Mouse (Mus musculus): ENCODE data around the gene Arfgap2. TPM values are rescaled to one million over a fixed set of nuclear protein-coding genes. Genes with fewer than 3 reads are reported as not detected.

The Arfgap2 gene
- polyA plus RNA-seq, 1 experiment from 2014 or later = 54.8 TPM

GRCm38 (mm10) chr2:91312578-91313311, 48.0 kb downstream of the Arfgap2 start:
- Histone ChIP-seq H3K36me3 (no peaks in the 10 kb centered on the region), H3K9ac (no peak overlapping the region), H3K4me3 (no peak overlapping the region), H3K27me3 (no peaks in the 10 kb centered on the region), H3K27ac (no peak overlapping the region), H3K4me1 (replicated peaks) (peaks cover 6% of the 10 kb centered on the region; the same call in 1 of the 2 replicates), H3K4me2 (no peak overlapping the region), H3K9me3 (replicated peaks) (no peaks in the 10 kb centered on the region)
- WGBS = 58% methylated on average over 10 of the region's 10 CpGs
- no peak for ATAC-seq (replicated peaks; ENCODE audit: insufficient number of reproducible peaks, insufficient read depth, low FRiP score, low read depth)

- no peak for ATAC-seq (replicated peaks; ENCODE audit: insufficient number of reproducible peaks, insufficient read depth, low FRiP score, low read depth)
- 61% methylated on average over 7 of the region's 7 CpGs for WGBS
- no peak overlapping the region for H3K9ac ChIP-seq
- no peaks in the 10 kb centered on the region for H3K36me3 ChIP-seq
- no peak overlapping the region for H3K27ac ChIP-seq
- no peaks in the 10 kb centered on the region for H3K27me3 ChIP-seq
- H3K4me2 ChIP-seq = no peak overlapping the region
- no peaks in the 10 kb centered on the region for H3K9me3 ChIP-seq (replicated peaks)
- H3K4me3 ChIP-seq = no peak overlapping the region
- H3K4me1 ChIP-seq (replicated peaks) = no peaks in the 10 kb centered on the region
Observed at GRCm38 (mm10) chr2:91314184-91314583, 49.4 kb downstream of the Arfgap2 start.

GRCm38 (mm10) chr2:91320559-91321529, 56.1 kb downstream of the Arfgap2 start:
- WGBS = 69% methylated on average over 10 of the region's 10 CpGs
- Histone ChIP-seq H3K4me1 (replicated peaks) (no peaks in the 10 kb centered on the region), H3K9me3 (replicated peaks) (no peaks in the 10 kb centered on the region), H3K9ac (no peak overlapping the region), H3K27me3 (no peaks in the 10 kb centered on the region), H3K4me2 (no peak overlapping the region), H3K27ac (no peak overlapping the region), H3K36me3 (no peaks in the 10 kb centered on the region), H3K4me3 (no peak overlapping the region)
- no peak for ATAC-seq (replicated peaks; ENCODE audit: insufficient number of reproducible peaks, insufficient read depth, low FRiP score, low read depth)

DNA sequence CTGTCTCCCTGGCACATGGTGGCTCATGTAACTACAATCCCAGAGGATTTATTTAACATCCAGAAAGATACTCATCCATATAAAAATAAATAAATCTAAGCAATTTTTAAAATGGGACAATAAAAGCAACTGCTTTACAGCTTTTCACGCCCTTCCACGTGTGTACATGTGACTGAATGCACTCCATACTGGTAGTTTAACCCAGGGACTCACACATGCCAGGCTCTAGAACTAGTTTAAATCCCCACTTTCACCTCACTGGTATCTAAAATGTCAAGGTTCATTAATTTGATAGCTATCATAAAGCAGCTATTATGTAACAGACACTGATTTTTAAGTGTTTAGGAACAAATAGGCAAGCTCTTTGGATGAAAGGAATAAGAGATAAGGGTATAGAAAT, 57.1 kb downstream of the Arfgap2 start:
- Histone ChIP-seq H3K27ac (no peak overlapping the region), H3K9ac (no peak overlapping the region), H3K4me2 (no peak overlapping the region), H3K27me3 (no peaks in the 10 kb centered on the region), H3K4me3 (no peak overlapping the region), H3K36me3 (no peaks in the 10 kb centered on the region), H3K9me3 (replicated peaks) (no peaks in the 10 kb centered on the region), H3K4me1 (replicated peaks) (no peaks in the 10 kb centered on the region)
- WGBS = 85% methylated on average over 2 of the region's 2 CpGs
- no peak for ATAC-seq (replicated peaks; ENCODE audit: insufficient number of reproducible peaks, insufficient read depth, low FRiP score, low read depth)

- H3K4me2 ChIP-seq = no peak overlapping the region
- 82% methylated on average over 4 of the region's 4 CpGs for WGBS
- no peaks in the 10 kb centered on the region for H3K4me1 ChIP-seq (replicated peaks)
- H3K4me3 ChIP-seq = no peak overlapping the region
- no peak overlapping the region for H3K9ac ChIP-seq
- H3K27me3 ChIP-seq = no peaks in the 10 kb centered on the region
- ATAC-seq (replicated peaks; ENCODE audit: insufficient number of reproducible peaks, insufficient read depth, low FRiP score, low read depth) = no peak
- no peaks in the 10 kb centered on the region for H3K36me3 ChIP-seq
- no peaks in the 10 kb centered on the region for H3K9me3 ChIP-seq (replicated peaks)
- no peak overlapping the region for H3K27ac ChIP-seq
Observed at GRCm38 (mm10) chr2:91322490-91322889, 57.7 kb downstream of the Arfgap2 start.

DNA sequence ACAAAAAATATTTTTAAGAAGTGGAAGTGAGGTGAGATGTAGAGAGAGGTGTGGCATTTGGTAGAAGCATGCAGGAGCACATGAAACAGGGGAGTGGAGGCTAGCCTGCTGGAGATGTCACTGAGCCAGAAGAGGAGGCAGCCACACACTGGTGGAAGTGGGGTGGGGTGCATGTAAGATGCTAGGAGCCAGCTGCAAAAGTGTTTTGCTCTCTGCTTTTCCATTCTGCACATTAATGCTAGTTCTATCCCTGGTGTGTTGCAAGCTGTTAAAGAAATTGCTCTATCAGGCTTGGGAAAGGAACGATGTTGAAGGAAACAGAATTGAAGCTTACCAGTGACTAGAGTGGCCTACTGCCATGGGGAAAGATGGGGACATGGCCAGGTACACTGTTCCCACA, 59.6 kb downstream of the Arfgap2 start:
- no peak overlapping the region for H3K9ac ChIP-seq
- ATAC-seq (replicated peaks; ENCODE audit: insufficient number of reproducible peaks, insufficient read depth, low FRiP score, low read depth) = no peak

GRCm38 (mm10) chr2:91324761-91325421, 60.1 kb downstream of the Arfgap2 start:
- Histone ChIP-seq H3K27me3 (no peaks in the 10 kb centered on the region), H3K27ac (no peak overlapping the region), H3K36me3 (no peaks in the 10 kb centered on the region), H3K9me3 (replicated peaks) (no peaks in the 10 kb centered on the region), H3K4me2 (no peak overlapping the region), H3K9ac (no peak overlapping the region), H3K4me3 (no peak overlapping the region), H3K4me1 (replicated peaks) (no peaks in the 10 kb centered on the region)
- 51% methylated on average over 15 of the region's 15 CpGs for WGBS
- no peak for ATAC-seq (replicated peaks; ENCODE audit: insufficient number of reproducible peaks, insufficient read depth, low FRiP score, low read depth)

More for the DNA sequence above, 59.6 kb downstream of the Arfgap2 start:
- no peak overlapping the region for H3K4me3 ChIP-seq
- no peak overlapping the region for H3K4me2 ChIP-seq
- WGBS = 80% methylated on average over 1 of the region's 1 CpGs
- H3K27ac ChIP-seq = no peak overlapping the region
- H3K9me3 ChIP-seq (replicated peaks) = no peaks in the 10 kb centered on the region
- no peaks in the 10 kb centered on the region for H3K4me1 ChIP-seq (replicated peaks)
- no peaks in the 10 kb centered on the region for H3K27me3 ChIP-seq
- no peaks in the 10 kb centered on the region for H3K36me3 ChIP-seq

Other genes starting within 250 kb of the Arfgap2 start
- gene Rapsn, start 229.4 kb upstream of the Arfgap2 start, polyA plus RNA-seq (2015; fragmentation: Nextera tagmentation; extraction: Ambion mirVana) = 27.4 and 33.7 TPM in 2 replicates
- 227 and 228 TPM in 2 replicates for gene Psmc3, start 211.0 kb upstream of the Arfgap2 start, polyA plus RNA-seq (2015; fragmentation: Nextera tagmentation; extraction: Ambion mirVana)
- 53.5 and 63.2 TPM in 2 replicates for gene Slc39a13, start 194.6 kb upstream of the Arfgap2 start, polyA plus RNA-seq (2015; fragmentation: Nextera tagmentation; extraction: Ambion mirVana)
- 3.9 and 8.6 TPM in 2 replicates for gene Spi1, start 182.6 kb upstream of the Arfgap2 start, polyA plus RNA-seq (2015; fragmentation: Nextera tagmentation; extraction: Ambion mirVana)
- 909 and 937 TPM in 2 replicates for gene Mybpc3, start 146.8 kb upstream of the Arfgap2 start, polyA plus RNA-seq (2015; fragmentation: Nextera tagmentation; extraction: Ambion mirVana)
- 4.1 and 7.0 TPM in 2 replicates for gene Madd, start 81.1 kb upstream of the Arfgap2 start, polyA plus RNA-seq (2015; fragmentation: Nextera tagmentation; extraction: Ambion mirVana)
- gene Nr1h3, start 62.1 kb upstream of the Arfgap2 start, polyA plus RNA-seq (2015; fragmentation: Nextera tagmentation; extraction: Ambion mirVana) = 3.5 and 4.1 TPM in 2 replicates
- 15.2 and 17.1 TPM in 2 replicates for gene Acp2, start 62.1 kb upstream of the Arfgap2 start, polyA plus RNA-seq (2015; fragmentation: Nextera tagmentation; extraction: Ambion mirVana)
- gene Ddb2, start 28.0 kb upstream of the Arfgap2 start, polyA plus RNA-seq (2015; fragmentation: Nextera tagmentation; extraction: Ambion mirVana) = 8.4 and 11.3 TPM in 2 replicates
- gene Pacsin3, start 9.0 kb upstream of the Arfgap2 start, polyA plus RNA-seq (2015; fragmentation: Nextera tagmentation; extraction: Ambion mirVana) = 47.6 and 52.8 TPM in 2 replicates
- 34.8 and 41.5 TPM in 2 replicates for gene 1110051M20Rik, start 179.7 kb downstream of the Arfgap2 start, polyA plus RNA-seq (2015; fragmentation: Nextera tagmentation; extraction: Ambion mirVana)
- 3.8 and 4.8 TPM in 2 replicates for gene Lrp4, start 192.5 kb downstream of the Arfgap2 start, polyA plus RNA-seq (2015; fragmentation: Nextera tagmentation; extraction: Ambion mirVana)

Measured in heart, embryonic 15.5 days (tissue).